Mouse (Mus musculus): ENCODE measurements around the gene Kcnh4. TPM values are rescaled to one million over a fixed set of nuclear protein-coding genes. Genes with fewer than 3 reads are reported as not detected.
A peak's percentile ranks its signal among the peaks of the same experiment; 100 is the strongest.

Gene Kcnh4
- total RNA-seq, 2 experiments from 2014 or later = not detected

DNA sequence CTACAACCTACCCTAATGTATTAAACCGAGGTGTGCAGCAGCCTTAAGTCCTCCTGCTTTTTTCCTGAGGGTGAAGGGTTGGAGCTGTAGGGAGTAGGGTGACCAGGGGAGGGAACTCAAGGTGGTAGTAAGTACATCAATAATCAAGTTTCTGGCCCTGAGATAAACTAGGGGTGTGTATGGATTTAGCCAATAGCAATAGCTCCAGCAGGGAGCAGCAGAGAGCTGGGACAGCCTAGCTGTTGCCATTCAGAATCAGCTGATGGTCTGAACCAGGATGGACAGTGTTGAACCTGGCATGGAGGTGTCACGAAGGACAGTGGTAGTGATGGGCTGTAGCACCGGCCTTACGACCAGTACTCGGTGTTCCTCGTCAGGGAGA, 45.2 kb downstream of the Kcnh4 start:
- intact Hi-C loops (cut with DNase I; ENCODE audit: low total_unique reads) = loop anchor here (2.0 kb wide), 1 partner anchor 46 kb away; no protein-coding TSS in a partner anchor
- peak; percentile 83 for DNase-seq

DNA sequence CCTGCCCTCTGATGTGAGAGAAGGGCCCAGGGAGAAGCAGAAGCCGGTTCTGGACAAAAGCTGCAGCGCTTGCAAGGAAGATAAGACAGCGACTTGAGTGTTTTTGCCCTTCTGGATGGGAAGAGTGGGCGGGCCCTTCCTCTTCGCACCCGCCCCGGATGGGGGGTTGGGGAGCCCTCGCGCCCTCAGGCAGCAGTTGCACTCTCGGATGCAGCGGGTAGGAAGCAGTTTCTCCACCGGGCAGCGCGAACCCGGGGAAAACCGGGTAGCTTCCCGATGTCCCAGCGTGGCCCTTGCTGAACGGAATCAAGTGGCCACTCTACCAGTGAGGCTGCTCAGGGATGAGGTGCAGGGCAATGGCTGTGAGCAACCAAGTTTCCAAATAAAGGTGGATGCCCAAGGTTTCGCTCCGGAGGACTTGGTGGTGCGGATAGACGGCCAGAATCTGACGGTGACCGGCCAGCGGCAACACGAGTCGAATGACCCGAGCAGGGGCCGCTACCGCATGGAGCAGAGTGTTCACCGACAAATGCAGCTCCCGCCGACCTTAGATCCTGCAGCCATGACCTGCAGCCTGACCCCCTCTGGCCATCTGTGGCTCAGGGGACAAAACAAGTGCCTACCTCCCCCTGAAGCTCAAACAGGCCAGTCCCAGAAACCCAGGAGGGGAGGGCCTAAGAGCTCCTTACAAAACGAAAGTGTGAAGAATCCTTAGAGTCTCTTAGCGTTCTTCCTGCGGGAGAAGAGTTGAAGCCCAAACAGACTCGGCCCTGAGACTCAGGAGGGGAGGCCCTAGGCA, 45.8 kb downstream of the Kcnh4 start, which contains the start of gene Hspb9:
Gene Hspb9, plus strand, starts transcription at position 116 of the 799 bp plus-strand sequence.
- intact Hi-C loops (cut with DNase I; ENCODE audit: low total_unique reads) = loop anchor here (2.0 kb wide), 1 partner anchor 47 kb away; no protein-coding TSS in a partner anchor
- DNase-seq = peak; percentile 70

GRCm38 (mm10) chr11:100713174-100713573, 46.6 kb downstream of the Kcnh4 start:
- no peak for DNase-seq
- intact Hi-C loops (cut with DNase I; ENCODE audit: low total_unique reads) = no loop called here

- intact Hi-C loops (cut with DNase I; ENCODE audit: low total_unique reads) = no loop called here
- peak; percentile 88 for DNase-seq
Observed at GRCm38 (mm10) chr11:100711783-100712615, 47.7 kb downstream of the Kcnh4 start, which contains the start of gene Kat2a. TSS of gene Kat2a (minus strand) at chr11:100712465.

- no peak for DNase-seq
- intact Hi-C loops (cut with DNase I; ENCODE audit: low total_unique reads) = no loop called here
Observed at GRCm38 (mm10) chr11:100710977-100711376, 48.8 kb downstream of the Kcnh4 start.

DNA sequence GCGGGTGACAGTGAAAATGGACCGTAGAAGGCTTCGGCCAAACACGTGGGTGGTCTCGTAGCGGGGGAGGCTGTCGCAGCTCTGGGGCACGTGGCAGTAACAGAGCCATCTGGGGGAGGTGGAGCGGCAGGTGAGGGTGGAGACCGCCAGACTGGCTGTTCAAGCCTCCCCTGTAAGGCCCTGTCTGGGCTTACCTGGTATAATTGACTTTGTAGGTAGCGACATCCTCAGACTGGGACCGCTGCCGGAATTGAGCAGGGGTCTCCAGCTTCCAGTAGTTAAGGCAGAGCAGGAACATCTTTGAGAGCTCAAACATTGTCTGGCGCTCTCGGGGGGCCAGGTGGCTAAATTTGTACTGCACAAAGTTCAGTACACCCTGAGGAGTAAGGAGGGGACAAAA, 49.2 kb downstream of the Kcnh4 start:
- no peak for DNase-seq
- intact Hi-C loops (cut with DNase I; ENCODE audit: low total_unique reads) = no loop called here

- intact Hi-C loops (cut with DNase I; ENCODE audit: low total_unique reads) = no loop called here
- DNase-seq = no peak
Observed at GRCm38 (mm10) chr11:100709201-100709810, 50.4 kb downstream of the Kcnh4 start.

DNA sequence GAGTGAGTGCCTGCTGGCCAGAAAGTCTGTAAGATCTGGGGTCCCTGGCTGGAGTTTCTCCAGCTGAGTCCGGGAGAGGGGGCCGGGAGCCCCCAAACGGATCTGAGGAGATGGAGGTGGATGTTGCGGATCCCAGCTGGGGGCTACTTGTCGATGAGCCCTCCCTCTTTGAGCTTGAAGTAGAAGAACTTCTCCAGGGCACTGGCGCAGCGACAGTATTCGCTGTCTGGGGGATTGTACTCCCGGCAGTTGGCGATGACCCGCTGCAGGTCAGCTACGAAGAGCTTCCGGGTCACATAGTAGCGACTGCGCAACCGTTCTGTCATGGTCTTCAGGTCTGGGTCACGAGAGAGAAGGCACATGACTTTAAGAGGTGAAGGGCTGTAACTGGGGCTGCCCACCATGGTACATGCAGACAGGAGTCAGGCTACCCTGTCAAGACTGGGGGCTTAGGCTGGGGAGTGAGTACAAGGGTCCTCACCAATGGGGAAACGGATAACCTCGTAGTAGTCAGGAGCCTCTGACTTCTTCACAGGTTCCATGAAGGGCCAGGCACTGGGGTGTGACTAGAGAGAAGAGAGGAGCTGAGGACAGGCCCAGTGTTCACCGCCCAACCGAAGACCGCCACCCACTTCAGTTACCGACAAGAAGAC, 54.5 kb downstream of the Kcnh4 start:
- no peak for DNase-seq
- intact Hi-C loops (cut with DNase I; ENCODE audit: low total_unique reads) = no loop called here

GRCm38 (mm10) chr11:100703851-100704531, 55.8 kb downstream of the Kcnh4 start, which contains the start of gene Dhx58:
TSS of gene Dhx58 (minus strand) at chr11:100704271.
- DNase-seq = no peak
- intact Hi-C loops (cut with DNase I; ENCODE audit: low total_unique reads) = loop anchor here (2.0 to 5.0 kb wide), 2 partner anchors 77 to 132 kb away; partner anchors contain the start of gene Cnp

GRCm38 (mm10) chr11:100703366-100703765, 56.4 kb downstream of the Kcnh4 start:
- DNase-seq = no peak
- intact Hi-C loops (cut with DNase I; ENCODE audit: low total_unique reads) = loop anchor here (2.0 to 5.0 kb wide), 2 partner anchors 77 to 131 kb away; partner anchors contain the start of gene Cnp

- intact Hi-C loops (cut with DNase I; ENCODE audit: low total_unique reads) = loop anchor here (2.0 to 5.0 kb wide), 2 partner anchors 76 to 131 kb away; partner anchors contain the start of gene Cnp
- no peak for DNase-seq
Observed at GRCm38 (mm10) chr11:100702906-100703305, 56.8 kb downstream of the Kcnh4 start.

- peak; percentile 55 for DNase-seq
- intact Hi-C loops (cut with DNase I; ENCODE audit: low total_unique reads) = loop anchor here (2.0 to 5.0 kb wide), 2 partner anchors 75 to 130 kb away; partner anchors contain the start of gene Cnp
Observed at GRCm38 (mm10) chr11:100702081-100702851, 57.5 kb downstream of the Kcnh4 start.

- peak; percentile 65 for DNase-seq
- intact Hi-C loops (cut with DNase I; ENCODE audit: low total_unique reads) = loop anchor here (5.0 kb wide), 1 partner anchor 129 kb away; the partner anchor contains the start of gene Cnp
Observed at GRCm38 (mm10) chr11:100701301-100701700, 58.4 kb downstream of the Kcnh4 start.

GRCm38 (mm10) chr11:100700710-100701109, 59.0 kb downstream of the Kcnh4 start:
- intact Hi-C loops (cut with DNase I; ENCODE audit: low total_unique reads) = loop anchor here (5.0 kb wide), 1 partner anchor 128 kb away; the partner anchor contains the start of gene Cnp
- no peak for DNase-seq

DNA sequence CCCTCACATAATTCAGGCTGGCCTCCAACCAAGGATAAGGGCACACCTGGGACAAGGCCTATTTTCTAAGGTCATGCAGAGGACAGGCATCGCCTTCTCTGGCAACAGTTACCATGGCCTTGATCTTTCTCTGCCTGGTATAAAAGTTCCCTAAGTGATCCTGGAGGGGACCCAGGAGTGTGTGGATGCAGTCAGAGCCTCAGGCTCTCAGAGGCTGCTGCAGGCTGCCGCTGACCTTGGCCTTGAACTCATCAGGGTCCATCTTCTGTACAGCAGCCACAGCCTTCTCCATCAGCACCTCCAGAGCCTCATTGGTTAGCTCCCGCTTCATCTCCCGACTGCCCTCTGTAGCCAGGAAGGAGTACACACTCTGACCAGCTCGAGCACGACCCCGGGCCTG, 61.8 kb downstream of the Kcnh4 start:
- intact Hi-C loops (cut with DNase I; ENCODE audit: low total_unique reads) = loop anchor here (2.0 kb wide), 1 partner anchor 67 kb away; no protein-coding TSS in a partner anchor
- no peak for DNase-seq

DNA sequence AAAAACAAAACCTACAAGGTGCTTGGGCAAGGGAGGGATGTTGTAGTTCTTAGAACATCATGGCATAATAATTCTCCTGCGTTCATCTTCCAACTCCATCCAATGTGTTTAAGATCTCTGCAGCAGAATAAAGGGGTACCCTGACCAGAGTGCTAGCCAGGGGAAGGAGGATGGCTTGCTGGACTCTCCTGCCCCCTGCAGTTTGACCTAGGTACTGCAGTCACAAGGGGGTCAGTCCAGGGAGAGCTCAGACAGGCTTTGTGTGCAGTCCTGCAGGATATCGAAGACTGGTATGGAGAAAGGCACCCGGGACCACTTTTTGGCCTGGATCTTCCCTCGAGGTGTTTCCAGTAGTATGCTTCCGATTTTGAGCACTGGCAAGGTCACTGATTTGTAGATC, 64.8 kb downstream of the Kcnh4 start:
- intact Hi-C loops (cut with DNase I; ENCODE audit: low total_unique reads) = no loop called here
- DNase-seq = peak; percentile 78

DNA sequence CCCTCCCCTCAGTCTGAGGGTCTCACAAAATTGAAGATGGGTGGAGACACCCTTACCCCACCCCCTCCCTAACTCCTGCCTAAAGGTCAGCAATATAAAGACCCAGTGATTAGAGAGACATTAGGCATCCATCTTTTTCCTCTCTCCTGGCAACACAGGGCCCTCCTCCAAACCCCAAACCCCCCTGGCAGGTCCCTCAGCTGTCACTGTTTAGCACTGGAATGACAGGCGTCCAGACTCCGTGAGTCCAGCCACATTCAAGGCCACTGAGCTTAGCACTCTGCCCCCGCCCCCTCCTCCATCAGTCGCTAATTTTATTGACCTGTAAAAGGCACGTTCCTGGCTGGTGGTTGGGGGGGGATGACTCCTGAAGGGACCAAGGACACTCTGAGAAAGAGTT, 66.6 kb downstream of the Kcnh4 start:
- no peak for DNase-seq
- intact Hi-C loops (cut with DNase I; ENCODE audit: low total_unique reads) = no loop called here
